Comparison of ENCODE assay signal across 25 mouse cellular contexts in the genomic region with DNA sequence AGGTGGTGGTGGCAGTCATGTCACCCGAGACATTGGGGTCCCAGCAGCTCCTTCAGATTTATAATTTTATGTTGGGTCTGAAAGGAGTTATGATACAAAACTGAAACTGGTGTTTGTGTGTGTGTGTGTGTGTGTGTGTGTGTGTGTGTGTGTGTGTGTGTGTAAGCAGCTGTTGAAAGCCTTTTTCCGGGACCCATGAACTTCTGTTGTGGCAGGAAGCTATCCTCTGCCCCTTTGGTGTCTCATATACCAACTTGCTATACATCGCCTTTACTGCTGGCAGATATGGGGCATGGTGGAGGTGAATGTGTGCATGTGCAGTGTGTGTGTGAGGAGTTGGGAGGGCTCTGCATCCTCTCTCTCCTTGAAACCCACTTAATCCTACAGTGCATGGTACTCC. TPM values are rescaled to one million over a fixed set of nuclear protein-coding genes. Genes with fewer than 3 reads are reported as not detected.
"Had no signal": no experiment of that assay in that cellular context is flagged by ENCODE, and none has a peak within 500 bp of the region (broad histone marks: within the 10 kb centered on the region; RNA-seq: fewer than 3 reads in every experiment).

No protein-coding gene starts in this region.

RNA-seq across cellular contexts. Expression of gene Dmbt1, which starts 41.6 kb away (rescaled TPM):
- total RNA-seq: gastrocnemius, adult 18-20 months; gastrocnemius, adult 8-10 months; gastrocnemius, postnatal 14 days; gastrocnemius, postnatal 4 days; granulocyte monocyte progenitor cell, adult 5-6 weeks; heart, postnatal 25 days; heart, postnatal 4 days; layer of hippocampus, adult 2 months; layer of hippocampus, postnatal 10 days; layer of hippocampus, postnatal 25 days; left cerebral cortex, adult 2 months; left cerebral cortex, postnatal 14 days; left cerebral cortex, postnatal 36 days had no signal
- polyA plus RNA-seq: heart, embryonic 10.5 days; heart, embryonic 12.5 days; heart, embryonic 14.5 days; hindbrain, embryonic 10.5 days; hindbrain, embryonic 12.5 days; hindbrain, embryonic 14.5 days; hindbrain, embryonic 16.5 days; inflammation-experienced regulatory T-cells, adult 6 months; kidney, embryonic 14.5 days; kidney, embryonic 16.5 days; limb, embryonic 10.5 days; limb, embryonic 12.5 days had no signal
